Mouse (Mus musculus) cerebellum, postnatal 36 days (tissue): Measurements from ENCODE around the gene Sh2d3c.

ENCODE experiments used
- DNase-seq, 2 experiments: peaks; one replicate each; pipeline ENCODE4 v3.0.0; 2021 to 2022; ENCODE audit warnings: mixed read lengths in 2 of 2

The Sh2d3c gene

DNA sequence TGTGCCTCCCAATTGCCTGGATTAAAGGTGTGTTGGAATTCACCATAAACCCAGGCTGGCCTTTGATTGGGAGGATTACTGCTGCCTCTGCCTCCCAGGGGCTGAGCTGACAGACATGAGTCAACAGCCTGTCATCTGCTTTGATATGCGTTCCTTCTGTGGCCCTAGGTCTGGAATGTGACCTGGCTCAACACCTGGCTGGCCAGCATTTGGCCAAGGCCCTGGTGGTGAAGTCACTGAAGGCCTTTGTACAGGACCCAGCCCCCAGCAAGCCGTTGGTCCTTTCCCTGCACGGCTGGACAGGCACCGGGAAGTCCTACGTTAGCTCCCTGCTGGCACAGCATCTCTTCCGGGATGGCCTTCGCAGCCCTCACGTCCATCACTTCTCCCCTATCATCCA is 37.6 kb downstream of the Sh2d3c start:
- no peak for DNase-seq

DNA sequence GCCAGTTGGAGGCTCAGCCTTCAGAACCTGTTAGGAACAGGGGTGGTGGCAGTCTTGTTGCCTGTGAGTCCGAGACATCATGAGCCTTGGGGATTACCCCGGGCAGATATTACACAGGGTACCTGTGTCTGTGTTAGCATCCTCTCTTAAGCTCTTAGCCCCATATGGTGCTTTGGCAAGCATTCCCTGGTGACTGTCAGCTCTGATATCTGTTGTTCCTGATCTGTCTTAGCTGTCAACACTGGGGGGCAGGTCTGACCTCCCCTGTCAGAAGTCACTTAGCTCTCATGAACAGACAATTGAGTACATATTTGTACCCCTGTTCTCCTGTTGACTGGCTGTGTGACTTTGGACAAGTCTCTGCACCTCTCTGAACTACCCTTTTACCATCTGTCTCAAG is 38.1 kb downstream of the Sh2d3c start:
- DNase-seq: peak in 1 of 2 experiments; percentile 32

DNA sequence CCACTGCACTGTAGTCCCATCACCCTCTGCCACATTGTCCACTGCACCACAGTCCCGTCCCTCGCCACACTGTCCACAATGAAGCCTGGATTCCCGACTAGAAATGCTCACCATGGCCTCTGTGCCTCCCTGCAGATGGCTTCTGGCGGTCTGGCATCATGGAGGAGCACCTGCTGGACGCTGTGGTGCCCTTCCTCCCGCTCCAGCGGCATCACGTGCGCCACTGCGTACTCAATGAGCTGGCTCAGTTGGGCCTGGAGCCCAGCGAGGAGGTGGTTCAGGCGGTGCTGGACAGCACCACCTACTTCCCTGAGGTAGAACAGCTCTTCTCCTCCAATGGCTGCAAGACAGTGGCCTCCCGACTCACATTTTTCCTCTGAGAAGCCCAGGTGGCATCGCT is 40.5 kb downstream of the Sh2d3c start:
- peak in 1 of 2 experiments; percentile 32 for DNase-seq

DNA sequence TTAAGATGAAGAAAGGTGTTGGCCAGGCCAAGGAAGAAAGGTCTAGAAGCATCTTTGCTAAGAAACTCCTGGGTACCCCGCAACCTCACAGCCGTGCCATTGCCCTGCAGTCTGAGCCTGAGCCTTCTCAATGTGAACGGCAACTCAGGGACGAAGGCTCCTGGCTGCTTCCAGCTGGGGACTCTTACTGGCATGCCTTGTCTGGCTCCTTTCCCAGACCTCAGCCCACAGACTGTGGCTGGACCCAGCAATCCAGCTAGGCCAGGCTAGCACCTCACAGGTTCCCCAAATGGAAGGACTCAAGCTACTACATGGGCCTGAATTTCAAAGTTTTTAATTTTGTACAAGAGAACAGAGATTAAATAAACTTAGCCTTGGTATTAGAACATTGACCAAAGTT is 41.0 kb downstream of the Sh2d3c start:
- DNase-seq: no peak

DNA sequence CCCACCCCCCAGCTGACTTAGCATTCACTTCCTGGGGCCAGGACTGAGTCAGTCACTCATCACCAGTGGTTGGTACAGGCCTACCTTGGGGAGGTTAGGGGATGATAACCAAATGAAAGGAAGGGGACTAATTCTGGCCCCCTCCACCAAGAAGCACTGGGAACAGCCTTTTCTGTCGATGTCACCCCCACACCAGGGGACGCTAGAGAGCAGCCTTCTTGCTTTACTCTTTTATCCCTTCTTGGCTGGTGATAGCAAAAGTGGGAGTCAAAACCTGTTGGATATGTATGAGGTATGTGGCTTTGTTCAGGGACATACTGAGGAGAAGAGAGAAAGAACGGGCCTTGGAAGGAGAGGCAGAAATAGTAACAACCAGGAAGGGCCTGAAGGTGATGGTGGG is 42.5 kb downstream of the Sh2d3c start:
- DNase-seq: no peak

DNA sequence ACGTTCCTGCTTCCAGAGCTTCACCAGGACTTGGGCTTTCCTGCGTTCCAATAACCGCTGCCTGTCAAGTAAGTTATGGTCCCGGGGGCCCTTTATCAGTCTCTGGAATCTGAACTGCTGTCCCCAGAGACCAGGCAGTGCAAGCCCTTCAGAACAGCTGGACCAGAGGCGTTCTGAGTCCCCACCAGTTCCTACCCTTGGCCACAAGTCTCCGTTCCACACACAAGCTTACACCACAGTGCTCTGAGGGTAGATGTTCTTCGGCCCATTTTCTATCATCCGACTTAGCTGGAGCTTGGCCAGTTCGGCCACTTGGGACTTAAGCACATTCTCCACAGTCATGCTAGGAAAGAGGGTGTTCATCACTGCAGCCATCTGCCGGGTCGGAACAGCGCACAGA is 46.4 kb downstream of the Sh2d3c start:
- no peak for DNase-seq

DNA sequence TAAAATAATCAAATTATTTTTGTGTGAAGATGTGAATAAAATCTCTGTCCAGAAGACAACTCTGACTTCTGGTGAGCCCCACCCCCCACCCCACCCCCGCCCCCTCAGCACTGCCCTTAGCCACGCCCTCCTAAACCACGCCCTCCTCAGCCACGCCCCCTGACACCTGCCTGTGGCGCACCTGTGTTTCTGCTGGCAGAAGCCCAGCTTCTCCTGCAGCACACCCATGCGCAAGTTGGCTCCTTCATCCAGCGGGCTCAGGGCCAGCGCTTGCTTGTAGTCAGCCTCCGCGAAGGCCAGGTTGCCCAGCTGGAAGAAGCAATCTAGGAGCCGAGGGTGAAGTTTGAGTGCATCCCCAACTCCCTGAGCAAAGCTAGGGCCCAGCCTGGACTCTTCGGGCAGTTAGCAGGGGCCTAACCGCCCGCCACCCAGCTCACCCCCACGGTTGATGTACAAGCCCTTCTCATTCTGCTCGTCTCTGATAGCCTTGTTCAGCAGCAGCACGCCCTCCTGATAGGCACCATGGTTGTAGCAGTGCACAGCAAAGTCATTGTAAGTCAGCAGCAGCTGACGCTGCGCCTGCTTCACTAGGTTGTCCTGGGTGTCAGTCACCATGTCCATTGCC is 47.9 kb downstream of the Sh2d3c start:
- DNase-seq: peak; percentile 48 to 66

DNA sequence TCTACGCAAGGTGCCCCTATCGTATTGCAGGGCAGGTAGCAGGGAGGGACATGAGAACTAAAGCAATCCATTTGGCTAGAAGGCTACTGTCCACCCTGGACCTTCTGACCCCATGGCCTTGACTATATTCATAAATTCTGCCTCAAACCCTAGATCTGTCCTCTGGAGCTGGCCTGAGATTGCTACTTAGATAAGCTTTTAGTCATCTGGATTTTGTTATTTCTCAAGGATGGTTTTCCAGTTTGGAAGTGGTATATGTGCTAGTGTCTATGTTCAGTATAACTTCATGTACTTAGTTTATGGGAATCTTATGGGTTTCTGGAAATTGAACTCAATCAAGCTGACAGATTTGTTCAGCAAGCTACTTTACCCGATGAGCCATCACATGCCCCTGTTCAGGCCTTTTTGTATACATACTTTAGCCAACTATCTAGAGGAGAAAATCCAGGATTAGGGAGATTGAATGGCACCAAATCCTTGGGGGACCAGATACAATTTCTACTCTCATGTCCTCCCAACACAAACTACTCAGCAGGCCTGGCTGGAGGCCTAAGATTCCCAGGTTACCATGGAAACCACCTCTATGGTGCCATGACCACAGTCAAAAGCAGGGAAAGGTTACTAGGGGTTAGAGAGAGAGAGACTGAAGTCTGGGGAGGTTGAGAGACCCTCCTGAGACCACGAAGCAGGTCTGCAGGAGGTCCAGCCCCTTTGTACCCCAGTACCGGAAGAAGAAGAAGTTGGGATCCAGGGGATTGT is 48.7 kb downstream of the Sh2d3c start:
- DNase-seq: no peak

DNA sequence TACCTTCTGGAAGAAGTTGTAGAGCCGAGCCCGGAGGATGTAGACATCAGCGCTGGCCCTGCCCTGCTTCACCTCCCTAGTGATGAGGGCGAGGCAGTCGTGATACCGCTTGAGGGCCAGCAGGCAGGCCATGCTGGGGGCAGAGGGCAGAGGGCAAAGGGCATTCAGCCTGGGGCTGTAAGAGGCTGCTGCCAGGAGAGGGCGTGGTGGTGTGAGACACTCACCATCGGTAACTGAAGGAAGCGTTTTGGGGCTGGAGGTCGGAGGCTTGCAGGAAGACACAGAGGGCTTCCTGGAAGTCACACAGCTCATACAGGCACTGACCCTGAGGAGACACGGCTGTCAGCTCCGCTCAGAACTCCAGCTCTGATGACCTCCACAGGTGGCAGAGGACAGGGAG is 51.0 kb downstream of the Sh2d3c start:
- no peak for DNase-seq

DNA sequence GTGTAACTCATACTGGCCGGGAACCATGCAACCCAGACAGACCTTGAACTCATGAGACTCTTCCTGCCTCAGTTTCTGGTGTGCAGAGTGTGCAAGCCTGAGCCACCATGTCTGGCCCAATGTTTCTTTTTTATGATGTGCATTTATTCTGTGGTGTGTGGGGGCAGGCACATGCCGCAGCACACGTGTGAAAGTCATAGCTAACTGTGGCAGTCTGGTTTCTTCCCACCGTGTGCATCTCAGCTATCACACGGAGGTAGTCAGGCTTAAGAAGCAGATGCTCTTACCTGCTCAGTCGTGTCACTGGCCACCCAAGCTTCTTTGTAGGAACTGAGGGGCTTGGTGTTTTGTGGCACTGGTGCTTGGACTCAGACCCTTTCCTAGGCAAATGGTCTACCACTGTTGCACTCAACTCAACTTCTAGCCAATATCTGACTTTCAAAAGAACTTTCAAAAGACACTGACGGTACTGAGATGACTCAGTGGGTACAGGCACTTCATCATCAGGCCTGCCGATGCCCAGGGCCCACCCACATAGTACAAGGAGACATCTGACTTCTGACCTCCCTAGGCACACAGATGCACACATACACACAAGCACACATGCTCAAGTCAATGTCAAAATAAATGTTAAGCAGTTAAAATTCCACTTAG is 51.9 kb downstream of the Sh2d3c start:
- no peak for DNase-seq

DNA sequence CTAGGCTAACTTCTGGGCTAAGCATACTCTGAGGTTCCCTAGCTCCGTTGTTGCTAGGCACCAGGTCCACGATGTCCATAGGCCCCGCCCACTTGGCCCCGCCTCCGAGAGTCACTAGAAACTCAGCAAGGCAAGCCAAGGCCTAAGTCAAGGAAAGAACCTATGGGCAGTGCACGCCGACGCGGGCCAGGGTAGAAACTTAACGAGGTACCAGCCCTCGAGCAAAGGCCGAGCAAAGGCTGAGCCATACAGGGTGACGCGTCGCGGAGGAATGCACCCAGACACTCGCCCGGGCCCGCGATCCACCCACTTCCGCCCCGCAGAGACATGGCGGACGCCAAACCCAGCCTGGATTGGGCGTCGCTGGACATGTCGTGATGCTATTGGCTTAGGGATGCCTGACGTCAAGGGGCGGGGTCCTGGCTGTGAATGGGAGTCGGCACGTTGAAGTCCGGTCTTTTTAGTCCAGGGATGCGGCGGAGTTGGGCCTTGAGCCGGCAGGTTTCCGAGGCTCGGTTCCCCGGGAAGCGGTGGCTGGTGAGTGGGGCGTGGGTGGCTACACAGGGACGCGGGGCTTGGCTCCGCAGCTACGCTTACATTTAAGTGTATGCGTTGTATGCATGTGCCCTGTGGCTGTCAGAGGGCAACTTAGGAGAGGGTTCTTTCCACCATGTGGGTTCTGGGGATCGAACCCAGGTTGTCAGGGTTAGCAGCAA is 54.7 kb downstream of the Sh2d3c start, which contains the start of the genes Ttc16 and Ptrh1:
Gene Ttc16, minus strand, starts transcription at position 275 of the 716 bp plus-strand sequence.
Gene Ptrh1, plus strand, starts transcription at position 428 of the 716 bp plus-strand sequence.
- DNase-seq: peak; percentile 96 to 97

DNA sequence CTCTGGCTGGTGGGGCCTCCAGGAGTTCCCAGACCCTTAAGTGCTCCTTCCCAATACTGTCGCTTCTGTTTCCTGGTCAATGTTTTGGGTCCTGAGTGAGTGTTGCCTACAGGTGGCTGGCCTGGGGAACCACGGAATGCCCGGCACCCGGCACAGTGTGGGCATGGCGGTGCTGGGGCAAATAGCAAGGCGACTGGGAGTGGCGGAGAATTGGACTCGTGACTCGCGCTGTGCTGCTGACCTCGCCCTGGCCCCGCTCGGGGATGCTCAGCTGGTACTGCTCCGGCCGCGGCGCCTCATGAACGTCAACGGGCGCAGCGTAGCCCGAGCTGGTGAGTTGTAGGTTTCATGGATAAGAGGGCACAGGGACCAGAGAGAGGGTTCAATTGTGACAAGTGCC is 55.3 kb downstream of the Sh2d3c start:
- no peak for DNase-seq

DNA sequence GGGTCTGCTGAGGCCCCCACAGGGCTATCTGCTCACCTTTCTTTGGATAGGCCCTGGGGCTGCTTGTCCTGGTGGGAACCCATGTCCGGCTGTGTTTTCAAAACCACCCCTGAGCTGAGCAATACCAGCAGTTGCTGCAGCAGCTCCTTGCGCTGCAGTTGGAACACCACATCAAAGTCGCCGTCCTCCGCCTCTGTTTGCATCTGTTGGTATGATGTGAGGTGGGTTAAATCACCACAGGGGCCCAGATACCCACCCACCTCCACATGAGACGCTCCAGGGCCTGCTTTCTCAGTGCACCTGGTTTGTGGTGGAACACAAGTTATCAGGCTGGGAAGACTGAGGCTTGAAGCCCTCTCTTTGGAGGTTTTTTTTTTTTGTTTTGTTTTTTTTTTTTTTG is 57.2 kb downstream of the Sh2d3c start:
- DNase-seq: no peak

DNA sequence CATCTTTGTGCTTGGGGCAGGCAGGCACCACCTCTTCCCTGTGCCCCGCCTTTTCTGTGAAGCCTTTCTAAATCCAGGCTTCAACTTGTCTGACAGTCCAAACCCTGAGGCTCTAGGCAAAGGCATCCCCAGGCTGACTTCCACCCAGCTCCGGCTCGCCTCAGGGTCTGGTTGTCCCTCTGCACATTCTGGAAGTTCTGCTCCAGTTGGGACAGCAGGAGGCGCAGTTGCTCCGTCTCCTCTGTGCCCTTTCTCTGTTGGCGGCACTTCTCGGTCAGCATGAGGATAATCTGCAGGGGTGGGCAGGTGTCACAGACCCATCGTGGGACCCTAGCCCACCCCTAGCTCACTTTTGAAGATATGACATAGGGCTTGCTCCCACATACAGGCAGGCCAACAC is 58.3 kb downstream of the Sh2d3c start:
- DNase-seq: peak; percentile 79 to 80

DNA sequence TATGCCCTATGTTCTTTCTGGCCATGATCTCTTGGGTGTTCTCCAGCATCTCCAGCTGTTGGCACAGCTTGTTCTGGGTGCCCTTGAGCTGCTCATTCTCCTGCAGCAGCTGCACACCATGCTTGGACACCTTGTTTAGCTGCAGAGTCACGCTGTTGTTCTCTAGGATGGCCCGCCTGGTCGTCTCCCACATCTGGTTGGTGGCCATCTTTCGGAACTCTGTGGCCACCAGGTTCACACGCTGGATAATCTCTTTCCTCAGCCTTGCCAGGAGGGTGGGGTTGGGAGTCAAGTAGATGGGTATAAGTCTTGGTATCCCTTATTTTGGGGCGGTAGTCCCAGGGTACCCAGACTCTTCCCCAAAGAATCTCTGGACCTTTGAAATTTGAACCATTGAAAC is 58.9 kb downstream of the Sh2d3c start:
- DNase-seq: no peak

DNA sequence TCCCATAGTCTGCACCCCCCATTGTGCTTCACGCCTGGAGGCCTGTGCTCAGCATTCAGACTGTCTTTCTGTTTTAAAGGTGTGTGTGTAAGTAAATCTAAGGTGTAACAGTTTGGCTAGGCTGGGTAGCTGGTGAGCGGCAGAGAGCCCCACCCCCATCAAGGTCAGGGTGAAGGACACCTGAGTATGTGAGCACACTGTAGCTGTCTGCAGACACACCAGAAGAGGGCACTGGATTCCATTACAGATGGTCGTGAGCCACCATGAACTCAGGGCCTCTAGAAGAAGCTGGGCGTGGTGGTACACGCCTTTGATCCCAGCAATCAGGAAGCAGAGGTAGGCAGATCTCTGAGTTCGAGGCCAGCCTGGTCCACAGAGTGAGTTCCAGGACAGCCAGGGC is 60.9 kb downstream of the Sh2d3c start:
- DNase-seq: no peak

DNA sequence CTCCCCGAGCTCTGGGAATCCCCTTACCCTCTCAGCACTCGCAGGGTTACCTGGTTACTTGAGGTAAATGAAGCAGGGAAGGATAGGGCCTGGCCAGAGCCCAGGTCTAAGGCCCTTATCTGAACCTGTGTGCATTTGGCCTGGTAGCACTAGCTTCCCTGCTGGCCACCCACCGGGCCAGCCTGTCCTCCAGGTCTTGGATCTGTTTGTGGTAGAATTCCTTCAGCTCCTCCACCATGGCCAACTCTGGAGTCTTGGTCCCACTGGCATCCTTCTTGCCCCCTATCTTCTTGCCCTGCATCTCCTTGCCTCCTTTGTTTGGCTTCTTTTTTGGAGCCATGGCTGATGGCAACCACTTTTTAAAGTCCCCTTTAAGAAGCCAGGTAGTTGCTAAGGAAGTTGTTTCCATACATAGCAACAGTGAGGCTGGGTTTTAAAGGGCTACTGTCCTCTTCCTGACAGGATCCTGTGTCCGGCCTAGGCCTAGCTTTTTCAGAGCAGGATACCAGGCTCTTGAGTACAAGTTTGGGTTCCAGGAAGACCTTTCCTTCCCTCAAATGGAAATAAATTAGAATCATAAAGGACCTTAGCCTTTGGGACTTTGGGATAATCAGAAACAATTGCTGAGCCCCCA is 63.3 kb downstream of the Sh2d3c start, which contains the start of gene Cfap157:
Gene Cfap157, minus strand, starts transcription at position 381 of the 634 bp plus-strand sequence.
- no peak for DNase-seq

DNA sequence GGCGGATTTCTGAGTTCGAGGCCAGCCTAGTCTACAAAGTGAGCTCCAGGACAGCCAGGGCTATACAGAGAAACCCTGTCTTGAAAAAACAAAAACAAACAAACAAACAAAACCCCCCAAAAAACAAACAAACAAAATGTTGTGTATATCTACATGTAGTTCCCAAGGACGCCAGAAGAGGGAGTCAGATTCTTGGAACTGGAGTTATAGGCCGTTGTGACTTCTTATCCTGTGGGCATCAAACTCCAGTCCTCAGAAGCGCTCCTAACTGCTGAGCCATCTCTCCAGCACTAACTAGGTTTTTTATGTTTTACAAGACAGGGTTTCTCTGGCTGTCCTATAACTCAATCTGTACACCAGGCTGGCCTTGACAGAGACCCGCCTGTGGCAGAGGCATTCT is 66.3 kb downstream of the Sh2d3c start:
- DNase-seq: peak in 1 of 2 experiments; percentile 67

DNA sequence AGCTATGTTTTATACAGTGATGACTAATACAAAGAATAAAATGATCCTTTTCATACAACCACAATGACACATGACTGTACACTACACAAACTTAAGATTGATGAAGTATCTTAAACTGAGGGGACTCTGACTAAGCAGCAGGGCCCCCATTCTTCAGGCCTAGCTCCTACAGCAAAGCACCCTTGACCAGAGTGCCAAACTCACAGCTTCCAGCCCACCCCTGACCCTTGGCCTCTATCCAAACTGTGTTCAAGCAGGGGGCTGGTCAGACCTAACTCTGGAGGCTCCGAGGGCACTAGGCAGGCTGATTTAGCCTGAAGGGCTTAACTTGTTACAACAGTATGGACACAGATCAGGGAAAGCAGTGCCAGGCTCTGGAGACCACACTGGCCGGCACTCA is 67.7 kb downstream of the Sh2d3c start:
- no peak for DNase-seq

DNA sequence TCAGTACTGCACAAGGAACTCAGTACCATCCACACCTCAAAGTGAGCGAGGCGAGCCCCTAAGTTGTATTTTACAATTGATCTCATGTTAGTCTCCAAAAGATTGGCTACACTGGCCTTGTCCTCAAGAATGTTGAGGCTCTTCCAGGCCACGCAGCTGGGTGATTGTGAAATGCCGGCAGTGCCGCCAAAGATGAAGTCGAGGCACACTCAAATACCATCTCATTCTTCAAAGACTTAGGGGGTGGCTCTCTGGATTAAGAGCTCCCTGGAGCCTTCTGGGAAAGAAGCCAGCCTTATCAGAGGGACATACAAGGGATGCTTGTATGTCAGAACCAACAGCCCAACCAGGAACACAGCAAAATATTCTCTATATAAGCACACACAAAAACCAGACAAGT is 70.4 kb downstream of the Sh2d3c start:
- no peak for DNase-seq

DNA sequence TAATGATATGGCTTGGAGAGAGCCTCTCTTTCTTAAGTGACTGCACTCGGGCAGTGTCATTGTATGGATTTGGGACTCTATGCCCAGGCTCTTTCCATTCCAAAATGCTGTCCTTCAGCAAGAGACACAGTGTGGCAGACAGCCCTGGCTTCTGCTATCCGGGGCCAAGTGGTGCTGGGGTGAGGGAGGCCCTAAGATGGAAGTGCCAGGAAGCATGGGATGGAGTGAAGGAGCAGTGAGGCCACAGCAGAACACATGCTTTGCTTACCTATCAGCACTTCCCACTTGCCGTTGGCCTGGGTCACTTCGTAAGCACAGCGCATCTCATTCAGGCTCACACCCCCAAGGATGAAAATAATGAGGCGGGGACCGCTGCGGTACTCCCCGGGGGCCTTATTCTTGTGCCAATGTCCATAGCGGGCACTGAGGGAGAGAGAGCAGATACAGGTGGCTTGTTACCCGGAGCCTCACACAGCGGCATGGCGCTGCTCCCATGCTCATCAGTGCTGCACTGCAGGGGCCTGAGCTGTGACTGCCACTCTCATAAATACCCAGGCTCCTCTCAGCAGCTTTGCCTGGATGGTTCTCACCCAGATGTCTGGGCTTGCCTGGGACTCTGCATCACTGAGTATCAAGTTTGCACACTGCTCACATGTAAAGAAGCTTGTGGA is 75.0 kb downstream of the Sh2d3c start:
- peak; percentile 41 to 43 for DNase-seq
